Mouse (Mus musculus) midbrain, postnatal 0 days (tissue): ENCODE measurements around the gene Zfp869. TPM values are rescaled to one million over a fixed set of nuclear protein-coding genes. Genes with fewer than 3 reads are reported as not detected.
"Not testable (repeated sequence)": the region's sequence is repeated elsewhere in the genome, so short reads cannot be mapped to it uniquely, and the experiment has no call there.

Experiments
- ATAC-seq: fragments of 200-750 bp; cut with Nextera tagmentation; 2 replicates; pipeline ENCODE4 v1.8.0; 2017; ENCODE audit warnings: moderate number of reproducible peaks, mild to moderate bottlenecking, moderate TSS enrichment, moderate library complexity; ENCODE audit not compliant: low FRiP score
- DNase-seq: peaks from one replicate; pipeline ENCODE4 v3.0.0-alpha.2; 2015; ENCODE audit warnings: low spot score
- H3K27ac ChIP-seq: fragments of 300-500 bp; sonication (generic); 2 replicates; pipeline ENCODE4 v1.5.1; 2014; ENCODE audit warnings: low read depth, mild to moderate bottlenecking, low read length, mixed read lengths
- H3K27me3 ChIP-seq: fragments of 300-500 bp; sonication (generic); 2 replicates; pipeline ENCODE4 v1.6.1; 2014; ENCODE audit warnings: low read length, control low read depth, mixed read lengths; ENCODE audit not compliant: insufficient read depth
- H3K36me3 ChIP-seq: fragments of 300-500 bp; sonication (generic); 2 replicates; pipeline ENCODE4 v1.6.1; 2014; ENCODE audit warnings: low read length, control low read depth, mixed read lengths; ENCODE audit not compliant: insufficient read depth
- H3K4me1 ChIP-seq: fragments of 300-500 bp; sonication (generic); 2 replicates; pipeline ENCODE4 v1.6.1; 2014; ENCODE audit warnings: mild to moderate bottlenecking, control low read depth, antibody characterized with exemption, low read length, mixed read lengths; ENCODE audit not compliant: insufficient read depth
- H3K4me2 ChIP-seq: fragments of 300-500 bp; sonication (generic); 2 replicates; pipeline ENCODE4 v1.6.1; 2014; ENCODE audit warnings: low read depth, mild to moderate bottlenecking, low read length, mixed read lengths; ENCODE audit not compliant: poor library complexity, severe bottlenecking
- H3K4me3 ChIP-seq: fragments of 300-500 bp; sonication (generic); 2 replicates; pipeline ENCODE4 v1.5.1; 2014; ENCODE audit warnings: low read depth, mild to moderate bottlenecking, low read length, moderate library complexity
- H3K9ac ChIP-seq: fragments of 300-500 bp; sonication (generic); replicated peaks from 2 replicates; pipeline ENCODE4 v1.6.1; 2014; ENCODE audit warnings: mild to moderate bottlenecking, low read length, moderate library complexity, mixed read lengths; ENCODE audit not compliant: poor library complexity, severe bottlenecking
- H3K9me3 ChIP-seq: fragments of 300-500 bp; sonication (generic); 2 replicates; pipeline ENCODE4 v1.6.1; 2016; ENCODE audit warnings: low read length, control low read depth
- CTCF ChIP-seq: IDR thresholded peaks from 2 replicates; pipeline ENCODE4 v1.5.1; 2016; ENCODE audit warnings: antibody characterized with exemption, mild to moderate bottlenecking
- WGBS: fragments of 180-500 bp; shearing (Covaris S2); extraction: QIAGEN DNeasy Blood & Tissue Kit; methylation state at CpG from one replicate; pipeline ENCODE4 v1.1.7; 2014; 5-methylcytosine and 5-hydroxymethylcytosine counted together
- polyA plus RNA-seq: library from polyadenylated mRNA; unstranded; fragments of >200 nt; fragmentation: Nextera tagmentation; extraction: Ambion mirVana; gene quantifications from 2 replicates; pipeline ENCODE4 v1.2.1, GENCODE M21; 2015
- total RNA-seq: library from RNA; depleted of rRNA; stranded (reverse); fragments of >200 nt; gene quantifications from 2 replicates; pipeline ENCODE4 v1.2.3, GENCODE M21; 2014; rRNA removed

Gene Zfp869
- total RNA-seq (14.6 and 17.5 TPM in 2 replicates), polyA plus RNA-seq (14.4 and 15.5 TPM in 2 replicates)

GRCm38 (mm10) chr8:69710624-69711023 is at the start of gene Zfp869:
Zfp869 (minus strand) TSS chr8:69710724.
- H3K4me3 ChIP-seq = not testable (repeated sequence)

DNA sequence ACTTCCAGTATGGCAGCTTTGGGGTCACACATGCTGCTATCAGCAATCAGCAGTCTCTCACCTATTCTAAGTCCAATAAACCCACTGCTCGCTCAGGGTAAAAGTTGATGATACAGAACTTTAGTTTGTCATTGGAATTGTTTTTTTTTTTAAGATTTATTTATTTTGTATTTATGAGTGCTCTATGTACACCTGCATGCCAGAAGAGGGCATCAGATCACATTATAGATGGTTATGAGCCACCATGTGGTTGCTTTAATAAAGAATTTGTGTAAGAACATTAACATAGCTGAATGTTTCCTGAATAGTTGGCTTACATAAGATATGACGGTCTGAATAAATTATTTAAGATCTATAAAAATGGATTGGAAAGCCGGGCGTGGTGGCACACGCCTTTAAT is 47.8 kb upstream of the Zfp869 start:
- Histone ChIP-seq H3K4me3 (no peak overlapping the region), H3K9ac (no peak overlapping the region), H3K4me2 (no peak overlapping the region), H3K27ac (no peak overlapping the region), H3K36me3 (peaks cover 17% of the 10 kb centered on the region; the same call in 1 of the 2 replicates), H3K27me3 (no peaks in the 10 kb centered on the region), H3K9me3 (no peaks in the 10 kb centered on the region), H3K4me1 (no peaks in the 10 kb centered on the region)
- TF ChIP-seq CTCF = peak; percentile 52
- ATAC-seq (no peak), DNase-seq (no peak)
- 94% methylated on average over 5 of the region's 5 CpGs for WGBS

More at GRCm38 (mm10) chr8:69710624-69711023, at the start of gene Zfp869:
- H3K4me1 ChIP-seq, ATAC-seq, H3K27ac ChIP-seq, H3K27me3 ChIP-seq, DNase-seq, H3K4me2 ChIP-seq, H3K9me3 ChIP-seq, H3K9ac ChIP-seq: not testable (repeated sequence)
- peaks cover 47% of the 10 kb centered on the region for H3K36me3 ChIP-seq
- 97% methylated on average over 8 of the region's 10 CpGs for WGBS

DNA sequence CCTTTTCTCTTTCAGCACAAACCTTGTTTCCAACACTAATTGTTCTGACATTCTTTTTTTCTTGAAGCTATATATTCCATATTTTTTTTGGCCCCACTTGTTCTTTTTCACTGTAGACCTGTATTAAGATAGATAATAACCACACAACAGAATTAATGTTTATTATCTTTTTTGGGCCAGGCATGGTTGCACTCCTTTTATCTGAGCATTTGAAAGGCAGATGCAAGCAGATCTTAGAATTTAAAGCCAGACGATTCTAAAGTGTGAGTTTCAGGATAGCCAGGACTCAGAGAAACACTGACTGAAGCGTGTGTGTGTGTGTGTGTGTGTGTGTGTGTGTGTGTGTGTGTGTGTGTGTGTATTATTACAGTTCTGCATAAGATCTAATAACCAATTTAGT is 41.9 kb upstream of the Zfp869 start:
- ATAC-seq (no peak), DNase-seq (no peak)
- Histone ChIP-seq H3K4me1 (peaks cover 5% of the 10 kb centered on the region), H3K27ac (no peak overlapping the region), H3K27me3 (no peaks in the 10 kb centered on the region), H3K4me3 (no peak overlapping the region), H3K9me3 (no peaks in the 10 kb centered on the region), H3K4me2 (no peak overlapping the region), H3K36me3 (peaks cover 6% of the 10 kb centered on the region; the same call in 1 of the 2 replicates), H3K9ac (no peak overlapping the region)
- no peak for TF ChIP-seq CTCF
- 88% methylated on average over 2 of the region's 2 CpGs for WGBS

DNA sequence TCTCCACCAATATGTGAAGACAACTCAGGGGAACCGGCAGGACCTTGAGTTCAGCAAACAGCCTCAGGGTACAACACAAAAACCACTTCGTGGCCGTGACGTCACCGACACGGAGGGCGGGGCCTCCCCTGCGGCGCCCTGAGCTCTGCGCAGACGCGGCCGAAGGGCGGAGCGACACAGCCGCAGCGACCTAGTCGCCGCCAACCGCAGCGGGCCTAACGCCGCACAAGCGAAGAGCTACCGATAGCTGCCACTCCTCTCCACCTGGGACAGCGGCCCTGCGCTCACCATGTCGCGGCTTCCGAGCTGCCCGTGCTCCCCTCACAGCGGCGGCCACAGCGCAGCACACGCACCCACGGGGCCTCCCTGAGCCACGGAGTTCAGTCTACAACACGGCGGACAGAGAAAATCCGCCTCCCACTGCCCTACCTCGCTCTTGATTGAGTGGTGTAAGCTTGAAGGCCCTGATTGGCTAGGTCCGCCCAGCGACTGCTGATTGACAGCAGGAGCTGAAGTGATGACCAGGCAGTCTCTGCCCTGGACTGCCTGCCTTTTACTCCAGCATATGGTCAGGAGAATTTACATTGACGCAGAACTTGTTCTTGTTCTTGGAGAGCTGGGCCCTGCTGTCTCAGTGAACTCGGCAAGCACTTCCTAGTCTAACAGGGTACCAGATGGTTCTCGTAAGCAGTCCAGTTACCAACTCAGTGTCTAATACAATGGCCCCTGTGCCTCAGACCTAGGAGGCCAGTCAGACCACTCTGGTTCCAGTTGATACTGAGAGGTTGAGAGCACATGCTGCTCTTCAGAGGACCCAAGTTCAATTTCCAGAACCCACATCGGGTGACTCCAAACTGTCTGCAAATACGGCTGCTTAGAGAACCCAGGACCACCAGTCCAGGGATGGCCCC is 39.3 kb upstream of the Zfp869 start, which contains the start of gene Zfp963:
Gene Zfp963, minus strand, starts transcription at position 427 of the 911 bp plus-strand sequence.
- DNase-seq (peak; percentile 97), ATAC-seq (peak; percentile 99)
- Histone ChIP-seq H3K4me1 (peaks cover 5% of the 10 kb centered on the region), H3K9ac (peak within 1 kb of the TSS; percentile 86), H3K4me3 (peak within 1 kb of the TSS; percentile 66), H3K36me3 (peaks cover 3% of the 10 kb centered on the region; the same call in 1 of the 2 replicates), H3K4me2 (peak within 1 kb of the TSS; percentile 49), H3K27ac (peak within 1 kb of the TSS; percentile 98), H3K27me3 (no peaks in the 10 kb centered on the region), H3K9me3 (no peaks in the 10 kb centered on the region)
- WGBS = 3% methylated on average over 48 of the region's 48 CpGs
- TF ChIP-seq CTCF = no peak

- no peaks in the 10 kb centered on the region for H3K9me3 ChIP-seq
- 88% methylated on average over 2 of the region's 2 CpGs for WGBS
- peaks cover 8% of the 10 kb centered on the region for H3K36me3 ChIP-seq
- no peak overlapping the region for H3K4me3 ChIP-seq
- H3K4me1 ChIP-seq = no peaks in the 10 kb centered on the region
- DNase-seq (no peak), ATAC-seq (no peak)
- TF ChIP-seq CTCF = no peak
- no peak overlapping the region for H3K4me2 ChIP-seq
- H3K27ac ChIP-seq = no peak overlapping the region
- no peaks in the 10 kb centered on the region for H3K27me3 ChIP-seq
- H3K9ac ChIP-seq = no peak overlapping the region
These were observed 30.7 kb upstream of the Zfp869 start for GRCm38 (mm10) chr8:69741231-69741630.

GRCm38 (mm10) chr8:69740763-69741162 is 30.2 kb upstream of the Zfp869 start:
- Histone ChIP-seq H3K9ac (no peak overlapping the region), H3K27ac (no peak overlapping the region), H3K27me3 (no peaks in the 10 kb centered on the region), H3K4me3 (no peak overlapping the region), H3K9me3 (no peaks in the 10 kb centered on the region), H3K4me1 (no peaks in the 10 kb centered on the region), H3K4me2 (no peak overlapping the region), H3K36me3 (peaks cover 8% of the 10 kb centered on the region)
- no peak for DNase-seq
- ATAC-seq = no peak
- WGBS = 91% methylated on average over 6 of the region's 6 CpGs
- no peak for TF ChIP-seq CTCF
